Mouse (Mus musculus): Measurements from ENCODE around the gene 1190002N15Rik. TPM values are rescaled to one million over a fixed set of nuclear protein-coding genes. Genes with fewer than 3 reads are reported as not detected.

Gene 1190002N15Rik
- total RNA-seq (2021): 10 to 100 TPM; 26.3 to 38.5 TPM

GRCm38 (mm10) chr9:94537970-94538822 is at the start of gene 1190002N15Rik:
Gene 1190002N15Rik, minus strand, starts transcription at chr9:94538081.
- DNase-seq: peak; percentile 95 to 96
- intact Hi-C loops (cut with DNase I): loop anchor here (2.0 to 10.0 kb wide), 4 partner anchors 45 to 977 kb away; partner anchors contain the start of gene U2surp

- intact Hi-C loops (cut with DNase I): loop anchor here (2.0 kb wide), 1 partner anchor 44 kb away; the partner anchor contains the start of gene 1190002N15Rik
- peak in 1 of 2 experiments; percentile 24 for DNase-seq
Observed at GRCm38 (mm10) chr9:94582309-94582708, 44.4 kb upstream of the 1190002N15Rik start.

DNA sequence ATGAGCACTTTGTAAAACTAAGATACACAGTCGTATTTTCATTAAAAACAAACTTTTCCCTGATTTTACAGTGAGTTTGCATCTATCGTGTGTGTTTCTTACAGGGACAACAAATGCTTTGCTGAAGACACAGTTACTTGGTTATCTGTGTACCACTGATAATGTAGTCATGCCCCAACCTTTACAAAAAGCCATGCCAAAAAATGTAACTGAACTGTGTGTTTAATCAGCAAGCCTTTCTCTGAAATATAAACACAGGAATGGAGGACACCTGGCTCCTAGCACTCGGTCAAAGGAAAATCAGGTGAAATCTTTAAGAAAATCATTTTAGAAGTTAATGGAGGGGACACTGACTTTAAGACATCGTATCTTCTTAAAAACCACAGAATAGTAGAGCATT is 43.8 kb upstream of the 1190002N15Rik start:
- no peak for DNase-seq
- intact Hi-C loops (cut with DNase I): loop anchor here (2.0 kb wide), 1 partner anchor 43 kb away; the partner anchor contains the start of gene 1190002N15Rik

DNA sequence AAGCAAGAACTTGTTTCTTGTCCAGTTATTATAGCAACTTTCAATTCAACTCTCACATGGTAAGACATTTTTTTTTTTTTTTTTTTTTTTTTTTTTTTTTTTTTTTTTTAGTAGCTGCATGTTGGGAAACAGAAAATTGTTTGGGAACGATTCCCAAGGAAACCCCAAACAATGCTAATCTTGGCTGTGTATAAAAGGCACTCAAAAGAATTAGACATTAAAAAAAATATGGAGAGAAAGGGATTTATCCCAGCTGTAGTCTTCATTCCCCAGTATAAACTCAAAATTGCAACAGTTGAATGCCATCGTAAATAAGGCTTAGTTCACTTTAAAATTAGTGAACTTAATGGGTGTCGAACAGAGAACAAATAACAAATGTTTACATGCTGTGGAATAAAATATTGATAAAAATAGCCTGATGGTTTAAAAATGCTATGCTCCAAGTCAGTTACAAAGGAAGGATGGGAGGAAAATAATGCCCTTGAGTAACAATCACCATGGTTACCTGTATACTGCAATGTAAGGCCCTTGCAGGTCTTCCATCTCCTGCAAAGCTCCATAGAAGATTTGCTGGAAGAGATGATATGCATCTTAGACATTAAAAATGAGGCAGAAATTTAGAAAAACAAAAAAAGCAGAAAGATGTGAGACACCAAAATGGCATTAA is 42.3 kb upstream of the 1190002N15Rik start:
- intact Hi-C loops (cut with DNase I): no loop called here

DNA sequence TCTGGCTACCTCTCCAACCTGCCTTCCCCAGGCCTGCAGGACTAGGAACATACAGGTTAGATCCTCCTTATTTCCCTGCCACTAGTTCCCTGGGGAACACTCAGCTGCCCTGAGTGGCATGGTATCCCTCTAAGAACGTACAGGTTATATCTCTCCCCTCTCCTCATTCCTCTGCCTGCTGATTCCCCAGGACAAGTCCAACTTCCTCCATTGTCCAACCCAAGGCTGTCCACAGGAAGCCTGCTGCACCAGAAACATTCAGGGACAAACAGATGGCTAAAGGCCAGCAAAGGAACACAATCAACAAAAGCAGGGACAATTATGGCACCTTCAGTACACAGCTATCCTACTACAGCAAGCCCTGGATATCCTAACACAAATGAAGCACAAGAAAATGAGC is 33.9 kb upstream of the 1190002N15Rik start:
- peak; percentile 20 to 22 for DNase-seq
- intact Hi-C loops (cut with DNase I): no loop called here

More for the DNA sequence above, 42.3 kb upstream of the 1190002N15Rik start:
- DNase-seq: no peak

DNA sequence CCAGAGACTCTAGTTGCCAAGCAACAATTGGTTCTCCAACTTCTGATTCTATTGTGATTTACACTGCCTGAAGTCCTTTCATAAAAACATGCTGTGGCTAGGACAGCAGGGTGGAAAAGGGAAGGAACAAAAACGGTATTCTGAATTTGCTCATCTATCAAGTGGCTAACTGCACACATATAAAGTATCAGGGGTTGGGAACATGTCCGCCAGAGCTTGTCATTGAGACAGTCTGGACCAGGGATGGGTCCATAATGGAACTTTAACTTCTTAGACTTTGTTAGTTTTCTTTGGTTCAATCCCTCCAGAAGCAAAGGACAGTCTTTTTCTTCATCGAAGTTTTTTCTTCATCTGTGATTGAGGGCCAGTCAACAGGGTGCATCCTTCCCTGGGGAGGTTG is 30.5 kb upstream of the 1190002N15Rik start:
- intact Hi-C loops (cut with DNase I): no loop called here
- no peak for DNase-seq

- DNase-seq: no peak
- intact Hi-C loops (cut with DNase I): no loop called here
Observed at GRCm38 (mm10) chr9:94567722-94568314, 29.9 kb upstream of the 1190002N15Rik start.

GRCm38 (mm10) chr9:94556776-94557514 is 19.1 kb upstream of the 1190002N15Rik start:
- DNase-seq: no peak
- intact Hi-C loops (cut with DNase I): no loop called here

DNA sequence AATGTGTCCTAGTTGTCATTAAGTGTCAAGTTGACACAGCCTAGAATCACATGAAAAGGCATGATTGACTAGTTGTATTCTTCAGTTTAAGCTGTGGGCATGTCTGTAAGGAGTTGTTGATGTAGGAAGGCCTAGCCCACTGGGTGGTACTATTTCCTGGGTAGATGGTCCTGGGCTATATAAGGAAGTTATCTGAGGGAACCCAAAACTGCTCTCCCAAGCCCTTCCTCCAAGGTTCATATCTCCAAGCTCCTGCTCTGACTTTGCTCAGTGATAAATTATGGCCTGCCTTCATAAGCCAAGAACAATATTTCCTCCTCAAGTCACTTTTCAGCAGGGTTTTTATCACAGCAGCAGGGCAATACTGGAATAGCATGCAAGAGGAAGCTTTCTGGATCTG is 18.4 kb upstream of the 1190002N15Rik start:
- intact Hi-C loops (cut with DNase I): no loop called here
- no peak for DNase-seq

GRCm38 (mm10) chr9:94550493-94551095 is 12.7 kb upstream of the 1190002N15Rik start:
- DNase-seq: no peak
- intact Hi-C loops (cut with DNase I): no loop called here

DNA sequence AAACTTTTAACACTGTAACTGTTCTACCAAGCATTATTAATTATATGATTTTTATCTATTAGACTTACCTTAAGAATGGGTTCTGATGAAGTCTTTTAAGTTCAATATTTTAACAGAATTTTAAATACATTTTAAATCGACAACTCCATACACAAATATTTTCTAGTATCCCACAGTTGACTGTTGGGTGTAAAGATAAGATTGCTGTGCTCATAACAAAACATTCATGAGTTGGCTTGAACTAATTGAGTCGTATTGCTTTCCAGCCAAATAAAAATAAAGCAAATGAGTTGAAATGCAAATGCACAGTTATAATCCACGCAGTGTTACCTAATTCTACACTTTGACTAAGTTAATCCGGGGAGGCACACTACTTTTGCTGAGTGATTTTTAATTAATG is 6.0 kb upstream of the 1190002N15Rik start:
- no peak for DNase-seq
- intact Hi-C loops (cut with DNase I): no loop called here

DNA sequence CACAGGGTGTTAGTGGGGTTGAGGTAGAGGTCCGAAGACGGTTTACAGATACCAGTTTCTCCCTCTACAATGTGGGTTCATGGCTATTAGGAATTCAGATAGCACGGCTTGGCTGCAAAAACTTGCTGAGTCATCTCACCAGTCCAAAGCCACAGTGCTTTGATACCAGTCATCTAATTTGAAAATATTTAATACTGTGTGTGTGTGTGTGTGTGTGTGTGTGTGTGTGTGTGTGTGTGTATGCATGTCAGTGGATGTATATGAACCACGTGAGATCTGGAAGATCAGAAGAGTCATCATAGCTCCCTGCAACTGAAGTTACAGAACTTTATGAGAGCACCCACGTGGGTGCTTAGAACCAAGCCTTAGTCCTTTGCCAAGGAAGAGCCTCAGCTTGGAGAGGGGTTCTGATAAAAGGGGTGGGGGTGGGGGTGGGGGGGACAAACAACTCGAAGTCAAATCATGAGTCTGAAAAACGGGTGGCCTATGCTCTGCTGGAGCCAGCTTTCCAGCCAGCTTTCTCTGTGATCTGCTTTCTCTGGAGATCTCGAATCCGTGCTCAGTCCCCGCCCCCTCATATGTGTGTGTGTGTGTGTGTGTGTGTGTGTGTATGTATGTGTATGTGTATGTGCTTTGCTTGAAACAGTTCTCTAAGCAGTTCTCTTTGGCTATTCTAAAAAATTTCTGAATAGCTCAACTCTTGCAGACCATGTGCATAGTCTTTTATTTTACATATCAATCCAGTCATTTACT is 2.6 kb upstream of the 1190002N15Rik start:
- intact Hi-C loops (cut with DNase I): no loop called here
- DNase-seq: peak in 1 of 2 experiments; percentile 28

GRCm38 (mm10) chr9:94539346-94539865 is 1.5 kb upstream of the 1190002N15Rik start:
- intact Hi-C loops (cut with DNase I): loop anchor here (2.0 to 10.0 kb wide), 4 partner anchors 43 to 975 kb away; partner anchors contain the start of gene U2surp
- DNase-seq: no peak

DNA sequence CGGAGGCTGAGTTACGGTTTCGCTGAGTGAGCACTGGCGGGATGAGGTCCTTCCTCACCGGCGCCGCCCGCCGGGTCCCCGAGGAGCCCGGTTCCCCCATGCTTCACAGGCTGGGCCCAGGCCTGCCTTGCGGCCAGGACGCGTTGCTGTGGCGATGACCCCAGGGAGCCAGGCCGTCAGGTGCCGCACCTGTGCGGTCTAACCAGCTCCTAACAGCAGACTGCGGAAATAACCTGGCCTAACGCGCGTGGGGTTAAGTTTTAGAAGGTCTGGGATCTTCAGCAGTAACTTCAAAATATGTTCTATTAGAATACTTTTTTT is 902 bp upstream of the 1190002N15Rik start:
- no peak for DNase-seq
- intact Hi-C loops (cut with DNase I): loop anchor here (2.0 to 10.0 kb wide), 4 partner anchors 44 to 976 kb away; partner anchors contain the start of gene U2surp

DNA sequence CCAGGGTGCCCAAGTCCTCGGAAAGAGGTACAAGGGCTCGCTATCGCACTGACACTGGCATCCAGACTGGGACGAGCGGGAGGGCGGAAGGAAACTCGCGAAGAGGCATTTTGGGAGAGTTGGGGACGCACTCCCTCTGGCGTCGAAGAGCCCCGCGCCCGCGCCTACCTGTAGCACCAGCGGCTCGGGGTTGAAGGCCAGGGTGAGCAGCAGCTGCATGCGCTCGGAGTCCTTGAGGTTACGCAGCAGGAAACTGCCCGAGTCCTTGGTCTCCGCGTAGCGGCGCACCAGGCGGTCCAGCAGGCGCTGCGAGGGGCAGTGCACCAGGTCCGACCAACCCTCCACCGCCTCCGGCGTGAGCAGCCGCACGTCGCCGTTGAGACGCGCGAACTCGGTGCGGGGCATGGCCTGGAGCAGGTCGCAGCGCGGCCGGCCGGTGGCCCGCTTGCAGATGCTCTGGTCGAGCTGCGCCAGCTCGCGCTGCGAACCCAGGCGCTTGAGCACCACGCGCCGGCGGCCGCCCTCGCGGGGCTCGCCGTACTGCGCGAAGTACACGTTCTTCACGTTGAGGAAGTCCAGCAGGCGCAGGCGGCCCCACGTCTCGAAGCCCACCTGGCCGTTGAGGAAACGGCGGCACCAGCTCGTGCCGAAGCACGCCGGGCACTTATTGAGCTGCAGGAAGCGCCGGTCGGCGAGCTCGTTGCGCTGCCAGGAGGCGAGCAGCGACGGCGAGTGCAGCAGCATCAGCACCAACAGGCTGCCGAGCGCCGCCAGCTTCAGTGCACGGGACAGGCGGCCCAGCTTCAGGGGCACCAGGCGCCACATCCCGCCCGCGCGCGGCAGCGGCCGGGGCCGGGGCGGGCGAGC is 597 bp downstream of the 1190002N15Rik start:
- intact Hi-C loops (cut with DNase I): loop anchor here (5.0 to 10.0 kb wide), 3 partner anchors 75 to 978 kb away; partner anchors contain the start of gene U2surp
- DNase-seq: peak; percentile 79 to 82

- intact Hi-C loops (cut with DNase I): loop anchor here (5.0 to 10.0 kb wide), 3 partner anchors 76 to 978 kb away; partner anchors contain the start of gene U2surp
- DNase-seq: no peak
Observed at GRCm38 (mm10) chr9:94536261-94536905, 1.5 kb downstream of the 1190002N15Rik start.

GRCm38 (mm10) chr9:94534795-94535194 is 3.1 kb downstream of the 1190002N15Rik start:
- intact Hi-C loops (cut with DNase I): loop anchor here (5.0 to 10.0 kb wide), 3 partner anchors 78 to 980 kb away; partner anchors contain the start of gene U2surp
- no peak for DNase-seq
